Mouse (Mus musculus) heart, embryonic 13.5 days (tissue): ENCODE results near the gene Runx3. TPM values are rescaled to one million over a fixed set of nuclear protein-coding genes. Genes with fewer than 3 reads are reported as not detected.

Source experiments
- ATAC-seq: fragments of 200-750 bp; cut with Nextera tagmentation; 2 replicates; pipeline ENCODE4 v1.8.0; 2017; ENCODE audit warnings: moderate TSS enrichment; ENCODE audit not compliant: insufficient number of reproducible peaks, low FRiP score, low TSS enrichment; ENCODE audit errors: extremely low read depth
- H3K27ac ChIP-seq: fragments of 300-500 bp; sonication (generic); replicated peaks from 2 replicates; pipeline ENCODE4 v1.5.1; 2015; ENCODE audit warnings: moderate library complexity, mild to moderate bottlenecking, inconsistent platforms
- H3K27me3 ChIP-seq: fragments of 300-500 bp; sonication (generic); replicated peaks from 2 replicates; pipeline ENCODE4 v1.6.1; 2015; ENCODE audit warnings: mild to moderate bottlenecking, inconsistent platforms
- H3K36me3 ChIP-seq: fragments of 300-500 bp; sonication (generic); 2 replicates; pipeline ENCODE4 v1.6.1; 2015; ENCODE audit warnings: mild to moderate bottlenecking, inconsistent platforms
- H3K4me1 ChIP-seq: fragments of 300-500 bp; sonication (generic); 2 replicates; pipeline ENCODE4 v1.6.1; 2015; ENCODE audit warnings: inconsistent platforms
- H3K4me2 ChIP-seq: fragments of 300-500 bp; sonication (generic); 2 replicates; pipeline ENCODE4 v1.6.1; 2015; ENCODE audit warnings: inconsistent platforms, mild to moderate bottlenecking, moderate library complexity
- H3K4me3 ChIP-seq: fragments of 300-500 bp; sonication (generic); 2 replicates; pipeline ENCODE4 v1.5.1; 2015; ENCODE audit warnings: moderate library complexity, mild to moderate bottlenecking, inconsistent platforms
- H3K9ac ChIP-seq: fragments of 300-500 bp; sonication (generic); 2 replicates; pipeline ENCODE4 v1.6.1; 2015; ENCODE audit warnings: inconsistent platforms, mild to moderate bottlenecking, moderate library complexity
- H3K9me3 ChIP-seq: fragments of 300-500 bp; sonication (generic); 2 replicates; pipeline ENCODE4 v1.6.1; 2016; ENCODE audit warnings: inconsistent platforms
- WGBS: fragments of 180-500 bp; shearing (Covaris S2); methylation state at CpG from one replicate; pipeline ENCODE4 v1.1.7; 2015; ENCODE audit warnings: mixed read lengths; 5-methylcytosine and 5-hydroxymethylcytosine counted together
- polyA plus RNA-seq: library from polyadenylated mRNA; unstranded; fragments of >200 nt; fragmentation: Nextera tagmentation; extraction: Ambion mirVana; gene quantifications from 2 replicates; pipeline ENCODE4 v1.2.1, GENCODE M21; 2015

Runx3 gene
- polyA plus RNA-seq = 0.05 and 0.17 TPM in 2 replicates

- WGBS = 75% methylated on average over 18 of the region's 18 CpGs
Measured at GRCm38 (mm10) chr4:135120342-135121100, at the start of gene Runx3. Runx3 (plus strand) TSS chr4:135120652.

GRCm38 (mm10) chr4:135072671-135073070 lies 47.8 kb upstream of the Runx3 start:
- Histone ChIP-seq H3K9ac (no peak overlapping the region), H3K4me2 (no peak overlapping the region), H3K27me3 (peaks cover 38% of the 10 kb centered on the region), H3K9me3 (no peaks in the 10 kb centered on the region), H3K4me1 (peaks cover 12% of the 10 kb centered on the region), H3K4me3 (no peak overlapping the region), H3K36me3 (no peaks in the 10 kb centered on the region), H3K27ac (no peak overlapping the region)
- 57% methylated on average over 6 of the region's 6 CpGs for WGBS
- ATAC-seq = no peak

More at GRCm38 (mm10) chr4:135120342-135121100, at the start of gene Runx3:
- Histone ChIP-seq H3K9ac (no peak within 1 kb of the TSS), H3K4me2 (no peak within 1 kb of the TSS), H3K36me3 (no peaks in the 10 kb centered on the region), H3K27me3 (peaks cover 41% of the 10 kb centered on the region), H3K9me3 (no peaks in the 10 kb centered on the region), H3K27ac (no peak within 1 kb of the TSS), H3K4me1 (no peaks in the 10 kb centered on the region), H3K4me3 (no peak within 1 kb of the TSS)
- no peak for ATAC-seq

GRCm38 (mm10) chr4:135073523-135073922 lies 46.9 kb upstream of the Runx3 start:
- Histone ChIP-seq H3K4me2 (no peak overlapping the region), H3K4me3 (no peak overlapping the region), H3K27me3 (peaks cover 46% of the 10 kb centered on the region), H3K9ac (no peak overlapping the region), H3K36me3 (no peaks in the 10 kb centered on the region), H3K4me1 (peaks cover 12% of the 10 kb centered on the region), H3K27ac (no peak overlapping the region), H3K9me3 (no peaks in the 10 kb centered on the region)
- WGBS = 65% methylated on average over 10 of the region's 10 CpGs
- ATAC-seq = no peak

- no peak for ATAC-seq
- Histone ChIP-seq H3K4me3 (no peak overlapping the region), H3K9me3 (no peaks in the 10 kb centered on the region), H3K4me1 (peaks cover 13% of the 10 kb centered on the region), H3K27me3 (peaks cover 48% of the 10 kb centered on the region), H3K27ac (no peak overlapping the region), H3K9ac (no peak overlapping the region), H3K36me3 (no peaks in the 10 kb centered on the region), H3K4me2 (no peak overlapping the region)
- 56% methylated on average over 4 of the region's 4 CpGs for WGBS
Measured at GRCm38 (mm10) chr4:135074646-135075045, 45.8 kb upstream of the Runx3 start.

GRCm38 (mm10) chr4:135075360-135075759 lies 45.1 kb upstream of the Runx3 start:
- WGBS = 60% methylated on average over 6 of the region's 6 CpGs
- Histone ChIP-seq H3K4me2 (no peak overlapping the region), H3K9ac (no peak overlapping the region), H3K4me1 (peaks cover 20% of the 10 kb centered on the region), H3K4me3 (no peak overlapping the region), H3K27me3 (peaks cover 43% of the 10 kb centered on the region), H3K36me3 (no peaks in the 10 kb centered on the region), H3K9me3 (no peaks in the 10 kb centered on the region), H3K27ac (no peak overlapping the region)
- ATAC-seq = no peak

GRCm38 (mm10) chr4:135076611-135077010 lies 43.8 kb upstream of the Runx3 start:
- H3K4me3 ChIP-seq = no peak overlapping the region
- H3K4me2 ChIP-seq = no peak overlapping the region
- no peaks in the 10 kb centered on the region for H3K9me3 ChIP-seq
- no peaks in the 10 kb centered on the region for H3K36me3 ChIP-seq
- WGBS = 76% methylated on average over 5 of the region's 5 CpGs
- no peak overlapping the region for H3K27ac ChIP-seq
- peaks cover 25% of the 10 kb centered on the region for H3K4me1 ChIP-seq
- ATAC-seq = no peak
- peaks cover 34% of the 10 kb centered on the region; the same call in 1 of the 2 replicates for H3K27me3 ChIP-seq
- no peak overlapping the region for H3K9ac ChIP-seq

- Histone ChIP-seq H3K9me3 (no peaks in the 10 kb centered on the region), H3K27ac (no peak overlapping the region), H3K9ac (no peak overlapping the region), H3K4me1 (peaks cover 25% of the 10 kb centered on the region), H3K4me3 (no peak overlapping the region), H3K27me3 (peaks cover 33% of the 10 kb centered on the region; the same call in 1 of the 2 replicates), H3K4me2 (no peak overlapping the region), H3K36me3 (no peaks in the 10 kb centered on the region)
- 68% methylated on average over 9 of the region's 9 CpGs for WGBS
- no peak for ATAC-seq
Measured at GRCm38 (mm10) chr4:135077196-135077595, 43.3 kb upstream of the Runx3 start.

- Histone ChIP-seq H3K4me2 (no peak overlapping the region), H3K36me3 (no peaks in the 10 kb centered on the region), H3K27me3 (peaks cover 38% of the 10 kb centered on the region; the same call in 1 of the 2 replicates), H3K9ac (no peak overlapping the region), H3K4me1 (peaks cover 19% of the 10 kb centered on the region), H3K4me3 (no peak overlapping the region), H3K27ac (no peak overlapping the region), H3K9me3 (no peaks in the 10 kb centered on the region)
- ATAC-seq = no peak
- 54% methylated on average over 22 of the region's 23 CpGs for WGBS
Measured at GRCm38 (mm10) chr4:135079859-135080640, 40.4 kb upstream of the Runx3 start.

GRCm38 (mm10) chr4:135080641-135080920 lies 39.9 kb upstream of the Runx3 start:
- Histone ChIP-seq H3K27me3 (peaks cover 44% of the 10 kb centered on the region), H3K9me3 (no peaks in the 10 kb centered on the region), H3K4me1 (peaks cover 15% of the 10 kb centered on the region), H3K27ac (no peak overlapping the region), H3K36me3 (no peaks in the 10 kb centered on the region), H3K4me2 (no peak overlapping the region), H3K4me3 (no peak overlapping the region), H3K9ac (no peak overlapping the region)
- no peak for ATAC-seq
- WGBS = 48% methylated on average over 7 of the region's 7 CpGs

GRCm38 (mm10) chr4:135083089-135083488 lies 37.4 kb upstream of the Runx3 start:
- 72% methylated on average over 6 of the region's 6 CpGs for WGBS
- Histone ChIP-seq H3K27me3 (peaks cover 34% of the 10 kb centered on the region), H3K9ac (no peak overlapping the region), H3K4me1 (peaks cover 13% of the 10 kb centered on the region; the same call in 1 of the 2 replicates), H3K4me3 (no peak overlapping the region), H3K36me3 (no peaks in the 10 kb centered on the region), H3K27ac (no peak overlapping the region), H3K4me2 (no peak overlapping the region), H3K9me3 (no peaks in the 10 kb centered on the region)
- ATAC-seq = no peak

- no peak for ATAC-seq
- H3K27ac ChIP-seq = no peak overlapping the region
- peaks cover 20% of the 10 kb centered on the region for H3K27me3 ChIP-seq
- H3K4me2 ChIP-seq = no peak overlapping the region
- peaks cover 6% of the 10 kb centered on the region; the same call in 1 of the 2 replicates for H3K4me1 ChIP-seq
- H3K9ac ChIP-seq = no peak overlapping the region
- H3K9me3 ChIP-seq = no peaks in the 10 kb centered on the region
- H3K36me3 ChIP-seq = no peaks in the 10 kb centered on the region
- WGBS = 64% methylated on average over 13 of the region's 13 CpGs
- H3K4me3 ChIP-seq = no peak overlapping the region
Measured at GRCm38 (mm10) chr4:135085077-135085853, 35.2 kb upstream of the Runx3 start.
